ENCODE assay signal across 14 mouse cellular contexts in the genomic region with DNA sequence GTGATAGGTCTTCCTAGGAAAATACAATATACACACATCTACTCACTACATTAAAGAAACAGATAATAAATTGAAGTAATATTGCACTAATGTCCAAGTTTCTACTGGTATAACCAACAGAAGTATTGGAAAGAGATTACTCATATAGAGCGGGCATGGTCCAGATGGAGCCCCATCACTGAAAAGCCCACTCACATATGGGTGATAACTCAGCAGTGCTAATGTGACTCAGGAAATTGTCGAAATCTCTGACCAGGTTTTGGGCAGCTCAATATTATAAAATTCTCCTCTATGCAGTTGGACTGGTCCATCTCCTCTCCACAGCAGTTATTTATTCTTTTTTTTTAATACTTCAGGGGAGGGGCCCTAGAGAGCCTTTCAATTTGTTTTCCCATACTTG.
"Had no signal": no experiment of that assay in that cellular context is flagged by ENCODE, and none has a peak within 500 bp of the region (broad histone marks: within the 10 kb centered on the region; RNA-seq: fewer than 3 reads in every experiment).

No protein-coding gene starts in this region.

- ATAC-seq: intestine, embryonic 15.5 days; lung, postnatal 0 days; midbrain, embryonic 13.5 days had no signal

- H3K4me3 ChIP-seq: intestine, embryonic 15.5 days; kidney, embryonic 15.5 days; left cerebral cortex, adult 2 months; limb, embryonic 10.5 days; liver, embryonic 15.5 days; midbrain, embryonic 13.5 days; stomach, embryonic 15.5 days had no signal

- H3K4me1 ChIP-seq: intestine, embryonic 15.5 days; kidney, embryonic 15.5 days; limb, embryonic 10.5 days; liver, embryonic 15.5 days; midbrain, embryonic 13.5 days; stomach, embryonic 15.5 days had no signal

- DNase-seq: kidney, adult 18-20 months; kidney, postnatal 14 days; lung, adult 2 months; lung, postnatal 36 days; thymus, postnatal 4 days had no signal

- H3K4me2 ChIP-seq: intestine, embryonic 15.5 days; kidney, embryonic 15.5 days; liver, embryonic 11.5 days; liver, embryonic 15.5 days; midbrain, embryonic 13.5 days; stomach, embryonic 15.5 days had no signal

- H3K27ac ChIP-seq: intestine, embryonic 15.5 days; kidney, embryonic 15.5 days; left cerebral cortex, adult 2 months; limb, embryonic 10.5 days; liver, embryonic 15.5 days; midbrain, embryonic 13.5 days; stomach, embryonic 15.5 days had no signal

- H3K9me3 ChIP-seq: intestine, embryonic 15.5 days; kidney, embryonic 15.5 days; limb, embryonic 10.5 days; liver, embryonic 15.5 days; midbrain, embryonic 13.5 days; stomach, embryonic 15.5 days had no signal

- H3K36me3 ChIP-seq: intestine, embryonic 15.5 days; kidney, embryonic 15.5 days; limb, embryonic 10.5 days; liver, embryonic 15.5 days; midbrain, embryonic 13.5 days; stomach, embryonic 15.5 days had no signal

- H3K9ac ChIP-seq: intestine, embryonic 15.5 days; kidney, embryonic 15.5 days; liver, embryonic 15.5 days; midbrain, embryonic 13.5 days; stomach, embryonic 15.5 days had no signal

- H3K27me3 ChIP-seq: intestine, embryonic 15.5 days; kidney, embryonic 15.5 days; liver, embryonic 15.5 days; midbrain, embryonic 13.5 days; stomach, embryonic 15.5 days had no signal
